11 mouse cellular contexts compared by ENCODE assay signal in genomic region chr6:40429521-40429931, GRCm38 (mm10). TPM values are rescaled to one million over a fixed set of nuclear protein-coding genes. Genes with fewer than 3 reads are reported as not detected.
A peak's percentile ranks its signal among the peaks of the same experiment; 100 is the strongest.
DNase-seq lines count a peak whose midpoint lies in the region; ATAC-seq lines count a peak whose summit lies in the region.
"Had no signal": no experiment of that assay in that cellular context is flagged by ENCODE, and none has a peak within 500 bp of the region (broad histone marks: within the 10 kb centered on the region; RNA-seq: fewer than 3 reads in every experiment).

No protein-coding gene starts in this region.

- no peak overlapping the region for H3K9ac ChIP-seq in kidney, embryonic 16.5 days (replicated peaks; ENCODE audit: low read length)

- no peaks in the 10 kb centered on the region for H3K9me3 ChIP-seq in kidney, embryonic 16.5 days (ENCODE audit: low read length)
- H3K9me3 ChIP-seq: limb, embryonic 10.5 days had no signal

- no peak for DNase-seq in kidney, postnatal 25 days
- DNase-seq in cerebellum, adult 11 months = peak; percentile 68
- DNase-seq in cerebellum, postnatal 14 days = peak; percentile 87 to 88
- DNase-seq in lung, postnatal 10 days = peak; percentile 18
- DNase-seq in adrenal gland, adult 8-10 months = no peak
- DNase-seq in adrenal gland, postnatal 25 days = no peak
- DNase-seq: thymus, adult 18-20 months had no signal

- peaks cover 9% of the 10 kb centered on the region for H3K4me1 ChIP-seq in kidney, embryonic 16.5 days (ENCODE audit: insufficient read depth, low read length)

- peak; percentile 29; the same call in 1 of the 2 replicates for ATAC-seq in kidney, embryonic 16.5 days (ENCODE audit: low FRiP score, low TSS enrichment)

- H3K4me3 ChIP-seq in kidney, embryonic 16.5 days (ENCODE audit: low read length) = no peak overlapping the region
- H3K4me3 ChIP-seq: limb, embryonic 10.5 days had no signal

- H3K27ac ChIP-seq in kidney, embryonic 16.5 days (ENCODE audit: low read length) = no peak overlapping the region
- H3K27ac ChIP-seq: limb, embryonic 10.5 days had no signal

- no peaks in the 10 kb centered on the region; the same call in 1 of the 2 replicates for H3K27me3 ChIP-seq in kidney, embryonic 16.5 days (ENCODE audit: insufficient read depth, low read length)

- H3K36me3 ChIP-seq in kidney, embryonic 16.5 days (ENCODE audit: insufficient read depth, low read length) = no peaks in the 10 kb centered on the region
- H3K36me3 ChIP-seq: limb, embryonic 10.5 days had no signal

- WGBS in kidney, embryonic 16.5 days = 68% methylated on average over 4 of the region's 4 CpGs

- H3K4me2 ChIP-seq in kidney, embryonic 16.5 days (replicated peaks; ENCODE audit: low read depth, low read length) = no peak overlapping the region

RNA-seq across cellular contexts. Expression of gene E330009J07Rik, which starts 6.4 kb away (rescaled TPM):
- polyA plus RNA-seq in kidney, embryonic 16.5 days (2015; fragmentation: Nextera tagmentation; extraction: Ambion mirVana) = 10.5 and 12.5 TPM in 2 replicates
- 10 to 100 TPM; 16.5 to 19.3 (median 18.1) TPM for total RNA-seq in adrenal gland, adult 8-10 months (2022)
- 16.3 and 21.1 TPM in 2 replicates for total RNA-seq in adrenal gland, postnatal 25 days (2021)

RNA-seq across cellular contexts. Expression of gene Wee2, which starts 9.4 kb away (rescaled TPM):
- 0.12 TPM in 1 of 2 replicates, not detected in the other for polyA plus RNA-seq in kidney, embryonic 16.5 days (2015; fragmentation: Nextera tagmentation; extraction: Ambion mirVana)
- total RNA-seq in adrenal gland, adult 8-10 months (2022) = not detected
- total RNA-seq in adrenal gland, postnatal 25 days (2021) = not detected in 2 replicates
- polyA plus RNA-seq: heart, postnatal 0 days; large intestine, adult 2 months had no signal

RNA-seq across cellular contexts. Expression of gene Ssbp1, which starts 41.6 kb away (rescaled TPM):
- polyA plus RNA-seq in kidney, embryonic 16.5 days (2015; fragmentation: Nextera tagmentation; extraction: Ambion mirVana) = 161 and 169 TPM in 2 replicates
- 10 to 100 TPM; 41.7 to 58.6 (median 52.8) TPM for total RNA-seq in adrenal gland, adult 8-10 months (2022)
- total RNA-seq in adrenal gland, postnatal 25 days (2021) = 57.1 and 69.2 TPM in 2 replicates

Comparison
In these comparisons a context has a peak if more than half of its experiments do, and no peak if none do; other contexts are left out.
1. DNase-seq: peak in cerebellum, adult 11 months (single experiment), cerebellum, postnatal 14 days (2 of 2) and lung, postnatal 10 days (single experiment); none in kidney, postnatal 25 days (0 of 2), adrenal gland, adult 8-10 months (single experiment) and adrenal gland, postnatal 25 days (single experiment).